8 mouse cellular contexts compared by ENCODE assay signal in genomic region chr1:36555798-36556395, GRCm38 (mm10). TPM values are rescaled to one million over a fixed set of nuclear protein-coding genes. Genes with fewer than 3 reads are reported as not detected.
DNase-seq lines count a peak whose midpoint lies in the region; ATAC-seq lines count a peak whose summit lies in the region.

No protein-coding gene starts in this region.

- peak overlapping the region; percentile 95 for H3K4me3 ChIP-seq in forebrain, embryonic 13.5 days

- peak; percentile 49 for DNase-seq in layer of hippocampus, adult 9-11 months
- no peak for DNase-seq in layer of hippocampus, postnatal 25 days (ENCODE audit: extremely low spot score in 1 of 2, low spot score in 1 of 2)
- DNase-seq in brain, adult 2 months (ENCODE audit: low read depth, low spot score), result peak; percentile 36
- DNase-seq in kidney, postnatal 14 days, result peak; percentile 57
- peak; percentile 25 for DNase-seq in naive thymus-derived CD4-positive, alpha-beta T cell, adult 2 months (ENCODE audit: low read depth)
- no peak for DNase-seq in yolk sac, embryonic 10.5 days (ENCODE audit: low spot score)
- DNase-seq in urinary bladder, postnatal 10 days (ENCODE audit: low spot score), result no peak

- peaks cover 39% of the 10 kb centered on the region for H3K4me1 ChIP-seq in forebrain, embryonic 13.5 days

- H3K9ac ChIP-seq in forebrain, embryonic 13.5 days, result peak overlapping the region; percentile 99

- peaks cover 45% of the 10 kb centered on the region for H3K36me3 ChIP-seq in forebrain, embryonic 13.5 days (ENCODE audit: poor library complexity, severe bottlenecking)

- peaks cover 17% of the 10 kb centered on the region for H3K27me3 ChIP-seq in forebrain, embryonic 13.5 days

- peak overlapping the region; percentile 99 for H3K4me2 ChIP-seq in forebrain, embryonic 13.5 days

- 5% methylated on average over 8 of the region's 8 CpGs for WGBS in forebrain, embryonic 13.5 days

- ATAC-seq in forebrain, embryonic 13.5 days, result no peak

- H3K9me3 ChIP-seq in forebrain, embryonic 13.5 days (replicated peaks), result no peaks in the 10 kb centered on the region

- peak overlapping the region; percentile 99 for H3K27ac ChIP-seq in forebrain, embryonic 13.5 days

RNA-seq across cellular contexts. Expression of gene Sema4c, which starts 2.3 kb away (rescaled TPM):
- total RNA-seq in layer of hippocampus, postnatal 25 days (2021), result 10 to 100 TPM; 12.7 to 14.0 TPM
- 27.3 and 30.7 TPM in 2 replicates for polyA plus RNA-seq in forebrain, embryonic 13.5 days (2015; fragmentation: Nextera tagmentation; extraction: Ambion mirVana)

RNA-seq across cellular contexts. Expression of gene Ankrd39, which starts 8.7 kb away (rescaled TPM):
- 10 to 100 TPM; 10.8 to 13.3 TPM for total RNA-seq in layer of hippocampus, postnatal 25 days (2021)
- polyA plus RNA-seq in forebrain, embryonic 13.5 days (2015; fragmentation: Nextera tagmentation; extraction: Ambion mirVana), result 16.9 and 18.0 TPM in 2 replicates

RNA-seq across cellular contexts. Expression of gene Gm42417, which starts 16.7 kb away (rescaled TPM):
- total RNA-seq in layer of hippocampus, postnatal 25 days (2021), result under 1 TPM in 1 of 2 experiments, not detected in 1; 0.47 TPM
- 0.30 and 0.44 TPM in 2 replicates for polyA plus RNA-seq in forebrain, embryonic 13.5 days (2015; fragmentation: Nextera tagmentation; extraction: Ambion mirVana)

RNA-seq across cellular contexts. Expression of gene Ankrd23, which starts 19.2 kb away (rescaled TPM):
- 1 to 10 TPM; 5.4 to 7.7 TPM for total RNA-seq in layer of hippocampus, postnatal 25 days (2021)
- 11.3 and 12.3 TPM in 2 replicates for polyA plus RNA-seq in forebrain, embryonic 13.5 days (2015; fragmentation: Nextera tagmentation; extraction: Ambion mirVana)

RNA-seq across cellular contexts. Expression of gene Cnnm3, which starts 44.2 kb away (rescaled TPM):
- 10 to 100 TPM; 33.2 to 37.5 TPM for total RNA-seq in layer of hippocampus, postnatal 25 days (2021)
- 5.3 and 5.7 TPM in 2 replicates for polyA plus RNA-seq in forebrain, embryonic 13.5 days (2015; fragmentation: Nextera tagmentation; extraction: Ambion mirVana)

Comparison
In these comparisons a context has a peak if more than half of its experiments do, and no peak if none do; other contexts are left out.
1. DNase-seq: peak in layer of hippocampus, adult 9-11 months (single experiment), brain, adult 2 months (single experiment), kidney, postnatal 14 days (single experiment) and naive thymus-derived CD4-positive, alpha-beta T cell, adult 2 months (single experiment); none in layer of hippocampus, postnatal 25 days (0 of 2), yolk sac, embryonic 10.5 days (single experiment) and urinary bladder, postnatal 10 days (single experiment).